ENCODE assay signal across 8 mouse cellular contexts in genomic region chr5:14834155-14834991, GRCm38 (mm10).
DNase-seq lines count a peak whose midpoint lies in the region; ATAC-seq and TF ChIP-seq lines count a peak whose summit lies in the region.
"Had no signal": no experiment of that assay in that cellular context is flagged by ENCODE, and none has a peak within 500 bp of the region (broad histone marks: within the 10 kb centered on the region; RNA-seq: fewer than 3 reads in every experiment).

No protein-coding gene starts in this region.

- no peaks in the 10 kb centered on the region for H3K36me3 ChIP-seq in lung, postnatal 0 days (ENCODE audit: insufficient read depth, low read length)
- H3K36me3 ChIP-seq: limb, embryonic 15.5 days had no signal

- no peak for TF ChIP-seq CTCF in lung, postnatal 0 days (IDR thresholded peaks at IDR 0.05)

- H3K27me3 ChIP-seq in lung, postnatal 0 days (replicated peaks; ENCODE audit: insufficient read depth, low read length), result no peaks in the 10 kb centered on the region
- H3K27me3 ChIP-seq: limb, embryonic 15.5 days had no signal

- ATAC-seq in lung, postnatal 0 days, result no peak
- no peak for ATAC-seq in monocyte, adult 5-6 weeks (replicated peaks; ENCODE audit: insufficient number of reproducible peaks, low FRiP score, low TSS enrichment, poor library complexity, severe bottlenecking)

- peak; percentile 34 for DNase-seq in lung, postnatal 0 days (ENCODE audit: low spot score)
- DNase-seq in lung, postnatal 25 days (ENCODE audit: low spot score), result no peak
- DNase-seq in cerebellum, postnatal 36 days, result peak; percentile 26 to 53
- DNase-seq in layer of hippocampus, postnatal 14 days (ENCODE audit: low spot score in 2 of 2), result peak; percentile 24 to 69
- DNase-seq in urinary bladder, postnatal 36 days (ENCODE audit: low spot score in 2 of 2), result no peak
- DNase-seq in T-cell, adult 2 months (ENCODE audit: low spot score), result no peak

- no peak overlapping the region for H3K9ac ChIP-seq in lung, postnatal 0 days (replicated peaks; ENCODE audit: low read depth)
- H3K9ac ChIP-seq: limb, embryonic 15.5 days had no signal

- no peaks in the 10 kb centered on the region for H3K4me1 ChIP-seq in lung, postnatal 0 days (ENCODE audit: insufficient read depth, low read depth, low read length)
- H3K4me1 ChIP-seq: limb, embryonic 15.5 days had no signal

- H3K27ac ChIP-seq in lung, postnatal 0 days (ENCODE audit: low read length), result no peak overlapping the region
- H3K27ac ChIP-seq: limb, embryonic 15.5 days had no signal

- no peak for TF ChIP-seq EP300 in lung, postnatal 0 days (IDR thresholded peaks at IDR 0.05)

- H3K4me2 ChIP-seq in lung, postnatal 0 days (replicated peaks; ENCODE audit: low read depth, low read length), result no peak overlapping the region
- H3K4me2 ChIP-seq: limb, embryonic 15.5 days had no signal

- no peak overlapping the region for H3K4me3 ChIP-seq in lung, postnatal 0 days (ENCODE audit: low read depth, low read length)
- H3K4me3 ChIP-seq: limb, embryonic 15.5 days had no signal

- H3K9me3 ChIP-seq in lung, postnatal 0 days (ENCODE audit: low read length), result no peaks in the 10 kb centered on the region
- H3K9me3 ChIP-seq: limb, embryonic 15.5 days had no signal

- WGBS in lung, postnatal 0 days, result 49% methylated on average over 4 of the region's 4 CpGs

Comparison
In these comparisons a context has a peak if more than half of its experiments do, and no peak if none do; other contexts are left out.
1. DNase-seq: peak in lung, postnatal 0 days (single experiment), cerebellum, postnatal 36 days (2 of 2) and layer of hippocampus, postnatal 14 days (2 of 2); none in lung, postnatal 25 days (single experiment), urinary bladder, postnatal 36 days (0 of 2) and T-cell, adult 2 months (single experiment).